Mouse (Mus musculus) small intestine, adult 2 months (tissue): ENCODE measurements at regions not wholly inside any gene's neighbourhood (a gene's known extent, or its start where the extent isn't known, plus 50 kb on each side); places are given as distances from the start of the nearest gene placed in this dataset.

Experiments
- CTCF ChIP-seq: fragments of 200-500 bp; IDR thresholded peaks from 2 replicates; pipeline ENCODE4 v1.5.1; 2012; ENCODE audit warnings: low read depth, mild to moderate bottlenecking, control low read depth, inconsistent platforms, low read length, moderate library complexity, mixed read lengths; ENCODE audit not compliant: insufficient replicate concordance, insufficient read length; ENCODE audit errors: extremely low read depth
- POLR2A ChIP-seq: fragments of 200-500 bp; IDR thresholded peaks from 2 replicates; pipeline ENCODE4 v1.6.1; 2012; ENCODE audit warnings: low read depth, mild to moderate bottlenecking, control low read depth, inconsistent platforms, low read length, moderate library complexity

DNA sequence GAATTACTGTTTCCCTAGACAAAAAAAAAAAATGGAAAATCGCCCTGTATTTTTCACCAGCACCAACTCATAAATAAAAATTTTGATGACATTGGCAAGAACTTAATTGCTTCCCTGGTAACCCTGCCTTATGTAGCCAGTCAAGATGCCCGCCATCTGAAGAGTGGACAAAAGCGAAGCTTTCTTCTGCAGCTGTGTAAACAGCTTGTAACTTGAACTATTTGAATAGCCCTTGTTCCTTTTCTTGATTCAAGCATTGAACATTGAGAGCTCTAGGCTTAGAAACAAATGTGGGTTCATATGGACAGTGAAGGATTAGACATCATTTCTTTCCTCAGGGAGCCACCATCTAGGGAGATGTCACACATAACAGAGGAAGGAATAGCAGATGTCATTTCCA lies 52.9 kb upstream of the Arhgap24 start:
- no peak for TF ChIP-seq CTCF
- no peak for TF ChIP-seq POLR2A
